Mouse (Mus musculus) neural tube, embryonic 13.5 days (tissue): ENCODE results near the gene Smok2a. TPM values are rescaled to one million over a fixed set of nuclear protein-coding genes. Genes with fewer than 3 reads are reported as not detected.
"Not testable (repeated sequence)": the region's sequence is repeated elsewhere in the genome, so short reads cannot be mapped to it uniquely, and the experiment has no call there.

Experiments
- ATAC-seq: fragments of 200-750 bp; cut with Nextera tagmentation; 2 replicates; pipeline ENCODE4 v1.8.0; 2017; ENCODE audit warnings: low read depth, mild to moderate bottlenecking, moderate TSS enrichment, moderate library complexity
- H3K27ac ChIP-seq: fragments of 300-500 bp; sonication (generic); replicated peaks from 2 replicates; pipeline ENCODE4 v1.5.1; 2015; ENCODE audit warnings: moderate library complexity, mild to moderate bottlenecking, inconsistent platforms
- H3K27me3 ChIP-seq: fragments of 300-500 bp; sonication (generic); 2 replicates; pipeline ENCODE4 v1.6.1; 2015; ENCODE audit warnings: mild to moderate bottlenecking, inconsistent platforms
- H3K36me3 ChIP-seq: fragments of 300-500 bp; sonication (generic); 2 replicates; pipeline ENCODE4 v1.6.1; 2015; ENCODE audit warnings: mild to moderate bottlenecking, inconsistent platforms
- H3K4me1 ChIP-seq: fragments of 300-500 bp; sonication (generic); replicated peaks from 2 replicates; pipeline ENCODE4 v1.6.1; 2015; ENCODE audit warnings: inconsistent platforms
- H3K4me2 ChIP-seq: fragments of 300-500 bp; sonication (generic); 2 replicates; pipeline ENCODE4 v1.6.1; 2015; ENCODE audit warnings: inconsistent platforms, mild to moderate bottlenecking, moderate library complexity
- H3K4me3 ChIP-seq: fragments of 300-500 bp; sonication (generic); 2 replicates; pipeline ENCODE4 v1.5.1; 2015; ENCODE audit warnings: mild to moderate bottlenecking, inconsistent platforms
- H3K9ac ChIP-seq: fragments of 300-500 bp; sonication (generic); 2 replicates; pipeline ENCODE4 v1.6.1; 2015; ENCODE audit warnings: moderate library complexity, mild to moderate bottlenecking, inconsistent platforms
- H3K9me3 ChIP-seq: fragments of 300-500 bp; sonication (generic); 2 replicates; pipeline ENCODE4 v1.6.1; 2016; ENCODE audit warnings: inconsistent platforms
- WGBS: fragments of 180-500 bp; shearing (Covaris S2); methylation state at CpG from one replicate; pipeline ENCODE4 v1.1.7; 2015; 5-methylcytosine and 5-hydroxymethylcytosine counted together
- polyA plus RNA-seq: library from polyadenylated mRNA; unstranded; fragments of >200 nt; fragmentation: Nextera tagmentation; extraction: Ambion mirVana; gene quantifications from 2 replicates; pipeline ENCODE4 v1.2.1, GENCODE M21; 2015

Gene Smok2a
- polyA plus RNA-seq: not detected in 2 replicates

GRCm38 (mm10) chr17:13220888-13221287 lies at the start of gene Smok2a:
Gene Smok2a, plus strand, starts transcription at chr17:13221188.
- H3K27me3 ChIP-seq: no peaks in the 10 kb centered on the region
- H3K9ac ChIP-seq: no peak within 1 kb of the TSS
- no peak within 1 kb of the TSS for H3K27ac ChIP-seq
- WGBS: 87% methylated on average over 3 of the region's 3 CpGs
- no peak for ATAC-seq
- no peak within 1 kb of the TSS for H3K4me3 ChIP-seq
- H3K4me1 ChIP-seq: no peaks in the 10 kb centered on the region
- no peak within 1 kb of the TSS for H3K4me2 ChIP-seq
- peaks cover 95% of the 10 kb centered on the region for H3K9me3 ChIP-seq
- no peaks in the 10 kb centered on the region for H3K36me3 ChIP-seq

- not testable (repeated sequence) for ATAC-seq, H3K9ac ChIP-seq, H3K36me3 ChIP-seq, H3K4me1 ChIP-seq, H3K9me3 ChIP-seq, H3K27ac ChIP-seq, H3K4me2 ChIP-seq, H3K27me3 ChIP-seq, H3K4me3 ChIP-seq
- WGBS: 85% methylated on average over 6 of the region's 6 CpGs
Measured at GRCm38 (mm10) chr17:13173578-13173977, 47.4 kb upstream of the Smok2a start.

GRCm38 (mm10) chr17:13174029-13174428 lies 47.0 kb upstream of the Smok2a start:
- H3K4me1 ChIP-seq, H3K36me3 ChIP-seq, H3K9me3 ChIP-seq, H3K27ac ChIP-seq, H3K4me3 ChIP-seq, H3K4me2 ChIP-seq, H3K9ac ChIP-seq, H3K27me3 ChIP-seq, ATAC-seq: not testable (repeated sequence)
- 56% methylated on average over 2 of the region's 3 CpGs for WGBS

DNA sequence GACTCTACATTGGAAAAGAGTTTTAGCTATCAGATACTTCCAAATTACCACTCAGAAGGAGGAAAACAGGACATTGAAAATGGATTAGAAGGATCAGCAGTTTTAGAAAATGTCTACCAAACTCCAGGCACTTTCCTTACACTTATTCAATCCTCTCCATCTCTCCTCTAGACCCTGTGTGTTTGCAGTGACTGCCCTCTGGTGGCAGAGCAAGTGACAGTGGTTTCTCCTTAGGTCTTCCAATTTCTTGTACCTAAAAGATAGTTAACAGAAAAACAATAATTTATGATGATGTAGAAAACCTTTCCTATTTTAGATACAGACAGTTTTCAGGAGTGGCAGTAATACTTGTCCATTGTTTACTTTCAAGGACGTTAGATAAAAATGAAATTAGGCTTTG lies 45.4 kb upstream of the Smok2a start:
- not testable (repeated sequence) for H3K4me3 ChIP-seq, H3K27me3 ChIP-seq, H3K4me1 ChIP-seq, H3K36me3 ChIP-seq, H3K4me2 ChIP-seq, H3K27ac ChIP-seq, ATAC-seq, H3K9ac ChIP-seq
- 58% methylated on average over 1 of the region's 1 CpGs for WGBS
- H3K9me3 ChIP-seq: peaks cover 14% of the 10 kb centered on the region

GRCm38 (mm10) chr17:13177796-13178195 lies 43.2 kb upstream of the Smok2a start:
- H3K4me2 ChIP-seq, H3K27ac ChIP-seq, H3K27me3 ChIP-seq, H3K36me3 ChIP-seq, H3K9ac ChIP-seq, H3K4me3 ChIP-seq, H3K4me1 ChIP-seq: not testable (repeated sequence)
- peaks cover 34% of the 10 kb centered on the region for H3K9me3 ChIP-seq
- peak; percentile 33; the same call in 1 of the 2 replicates for ATAC-seq
- 62% methylated on average over 1 of the region's 1 CpGs for WGBS

- not testable (repeated sequence) for H3K27me3 ChIP-seq, H3K4me1 ChIP-seq, ATAC-seq, H3K36me3 ChIP-seq, H3K27ac ChIP-seq, H3K4me3 ChIP-seq, H3K9ac ChIP-seq, H3K4me2 ChIP-seq
- peaks cover 40% of the 10 kb centered on the region for H3K9me3 ChIP-seq
- WGBS: 86% methylated on average over 4 of the region's 4 CpGs
Measured at GRCm38 (mm10) chr17:13179021-13179420, 42.0 kb upstream of the Smok2a start.

DNA sequence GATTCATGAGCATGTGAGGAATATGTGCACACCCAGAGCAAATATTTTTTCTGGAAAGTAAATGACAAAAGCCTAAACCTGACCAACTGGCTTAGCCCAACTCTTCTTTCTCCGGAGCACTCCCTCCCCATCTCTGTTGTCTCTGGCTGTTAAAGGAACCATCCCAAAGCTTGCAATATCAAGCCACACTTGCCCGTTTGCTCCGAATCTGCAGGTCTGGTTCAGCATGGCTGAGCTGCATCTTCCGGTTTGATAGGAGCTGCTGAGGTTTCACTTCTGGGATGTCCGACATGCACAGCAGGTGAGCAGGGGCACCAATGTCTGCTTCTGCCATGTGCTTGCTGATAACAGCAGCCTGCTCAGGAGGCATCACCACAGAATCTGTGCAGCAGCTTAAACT lies 40.5 kb upstream of the Smok2a start:
- H3K36me3 ChIP-seq, H3K4me1 ChIP-seq, H3K9ac ChIP-seq, H3K4me3 ChIP-seq, H3K4me2 ChIP-seq, H3K27me3 ChIP-seq, ATAC-seq, H3K27ac ChIP-seq: not testable (repeated sequence)
- 91% methylated on average over 5 of the region's 5 CpGs for WGBS
- H3K9me3 ChIP-seq: peaks cover 48% of the 10 kb centered on the region

DNA sequence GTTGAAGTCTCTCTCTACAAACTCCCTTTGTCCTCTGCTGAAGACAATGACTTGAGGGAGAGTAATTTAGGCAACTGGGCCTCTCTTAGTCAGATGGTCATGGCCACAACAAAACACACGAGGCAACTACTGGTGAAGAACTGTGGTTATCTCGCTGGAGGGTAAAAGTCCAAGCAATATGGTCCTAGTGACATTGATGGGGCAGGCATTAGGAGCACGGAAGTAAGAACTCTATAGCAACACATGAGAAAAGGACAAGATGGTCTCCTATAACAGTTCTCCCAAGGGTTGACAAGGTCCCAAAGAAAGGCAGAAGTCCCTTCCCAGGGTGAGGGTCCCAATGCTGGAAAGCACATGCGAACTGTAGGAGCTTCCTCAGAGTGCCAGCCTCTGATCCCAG lies 38.3 kb upstream of the Smok2a start:
- H3K36me3 ChIP-seq, H3K9ac ChIP-seq, H3K27ac ChIP-seq, H3K27me3 ChIP-seq, H3K4me2 ChIP-seq, ATAC-seq, H3K4me3 ChIP-seq, H3K4me1 ChIP-seq: not testable (repeated sequence)
- WGBS: 65% methylated on average over 3 of the region's 4 CpGs
- H3K9me3 ChIP-seq: peaks cover 63% of the 10 kb centered on the region

GRCm38 (mm10) chr17:13184514-13184913 lies 36.5 kb upstream of the Smok2a start:
- not testable (repeated sequence) for H3K4me3 ChIP-seq, H3K27ac ChIP-seq, H3K4me1 ChIP-seq, H3K27me3 ChIP-seq, H3K36me3 ChIP-seq, H3K9ac ChIP-seq, ATAC-seq, H3K4me2 ChIP-seq
- WGBS: 91% methylated on average over 5 of the region's 5 CpGs
- peaks cover 63% of the 10 kb centered on the region for H3K9me3 ChIP-seq

DNA sequence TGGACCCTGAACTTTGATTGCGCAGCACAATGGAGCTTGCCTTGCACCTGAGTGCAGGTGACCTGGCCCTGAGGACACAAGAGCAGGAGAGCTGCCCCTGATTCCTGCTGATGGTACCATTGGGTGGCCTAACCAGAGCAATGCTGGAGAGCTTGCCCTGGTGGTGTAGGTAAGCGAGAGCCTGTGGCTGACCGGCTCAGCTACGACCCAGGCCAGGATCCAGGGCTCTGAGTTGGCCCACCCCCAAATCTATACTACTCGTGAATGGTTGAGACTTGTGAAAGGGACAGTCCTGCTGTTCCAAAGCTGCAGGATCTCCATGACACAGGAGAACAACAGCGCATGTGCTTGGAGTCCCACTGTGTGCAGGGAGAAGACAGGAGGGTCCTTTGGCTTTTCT lies 34.4 kb upstream of the Smok2a start:
- ATAC-seq, H3K4me1 ChIP-seq: not testable (repeated sequence)
- peaks cover 59% of the 10 kb centered on the region for H3K9me3 ChIP-seq

GRCm38 (mm10) chr17:13187621-13188020 lies 33.4 kb upstream of the Smok2a start:
- not testable (repeated sequence) for H3K9ac ChIP-seq, H3K27me3 ChIP-seq, ATAC-seq, H3K36me3 ChIP-seq, H3K4me3 ChIP-seq, H3K4me2 ChIP-seq, H3K27ac ChIP-seq, H3K4me1 ChIP-seq
- 74% methylated on average over 6 of the region's 6 CpGs for WGBS
- peaks cover 58% of the 10 kb centered on the region for H3K9me3 ChIP-seq

More for the DNA sequence above, 34.4 kb upstream of the Smok2a start:
- not testable (repeated sequence) for H3K4me3 ChIP-seq, H3K27me3 ChIP-seq, H3K27ac ChIP-seq, H3K36me3 ChIP-seq, H3K4me2 ChIP-seq, H3K9ac ChIP-seq
- 88% methylated on average over 6 of the region's 6 CpGs for WGBS

DNA sequence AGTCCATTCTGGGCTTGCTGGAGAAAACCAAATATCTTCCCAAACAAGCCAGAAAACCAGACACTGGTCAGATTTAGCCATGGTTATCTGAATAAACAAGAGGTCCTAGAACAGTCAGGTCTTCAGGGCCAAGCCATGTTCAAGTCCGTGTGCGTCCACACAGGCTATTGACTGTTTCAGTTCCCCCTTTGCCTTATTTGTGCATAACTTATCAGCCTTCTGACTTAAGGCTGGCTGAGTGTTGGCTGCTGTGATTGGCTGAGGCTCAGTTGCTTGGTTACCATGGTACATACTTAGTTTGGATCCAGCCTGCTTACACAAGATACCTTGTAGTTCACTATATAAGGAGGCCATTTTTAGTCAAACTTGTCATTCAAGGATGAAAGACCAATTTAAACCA lies 32.1 kb upstream of the Smok2a start:
- H3K4me3 ChIP-seq, H3K9ac ChIP-seq, H3K36me3 ChIP-seq, H3K4me2 ChIP-seq, H3K4me1 ChIP-seq, H3K27ac ChIP-seq, ATAC-seq, H3K27me3 ChIP-seq: not testable (repeated sequence)
- WGBS: 88% methylated on average over 2 of the region's 2 CpGs
- H3K9me3 ChIP-seq: peaks cover 63% of the 10 kb centered on the region

DNA sequence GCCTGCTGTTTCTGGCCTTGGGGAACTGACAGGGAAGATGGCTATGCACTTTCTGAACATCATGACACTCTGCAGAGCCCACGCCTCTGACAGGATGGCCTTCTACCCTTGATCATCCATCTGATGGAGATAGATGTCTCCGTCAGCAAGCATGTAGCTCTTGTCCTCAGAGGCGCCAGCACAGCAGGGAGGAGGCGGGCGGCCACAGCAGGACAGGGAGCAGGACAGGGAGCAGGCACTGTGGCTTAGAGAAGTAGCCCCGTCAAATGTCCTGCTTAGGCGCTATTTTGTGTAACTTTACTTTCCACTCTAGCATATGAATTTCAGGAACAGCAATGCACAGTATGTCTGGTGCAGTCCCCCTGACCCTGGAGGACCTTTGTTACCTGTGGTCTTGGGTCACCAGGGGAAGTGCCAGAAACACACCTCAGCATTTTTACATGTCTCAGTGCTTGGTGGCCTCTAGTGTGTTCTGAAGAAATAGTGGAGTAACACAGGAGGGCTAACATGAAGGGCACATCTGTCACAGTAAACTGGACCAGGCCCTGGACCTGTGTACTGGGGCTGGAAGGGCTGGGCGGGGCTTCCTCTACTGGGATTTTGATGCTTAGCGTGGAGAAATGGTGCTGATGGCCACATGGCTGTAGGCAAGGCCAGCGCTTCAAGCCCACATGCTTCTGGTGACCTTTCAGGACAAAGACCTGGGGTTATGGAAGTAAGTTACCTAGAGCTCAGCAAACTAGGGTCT lies 30.0 kb upstream of the Smok2a start:
- not testable (repeated sequence) for H3K27me3 ChIP-seq, H3K9ac ChIP-seq, H3K4me2 ChIP-seq, H3K4me1 ChIP-seq, ATAC-seq, H3K36me3 ChIP-seq, H3K4me3 ChIP-seq, H3K27ac ChIP-seq
- WGBS: 88% methylated on average over 10 of the region's 10 CpGs
- H3K9me3 ChIP-seq: peaks cover 62% of the 10 kb centered on the region
